Mouse (Mus musculus) lung, embryonic 15.5 days (tissue): Measurements from ENCODE around the gene Mllt6. TPM values are rescaled to one million over a fixed set of nuclear protein-coding genes. Genes with fewer than 3 reads are reported as not detected.
"Not testable (repeated sequence)": the region's sequence is repeated elsewhere in the genome, so short reads cannot be mapped to it uniquely, and the experiment has no call there.

ENCODE experiments used
- ATAC-seq: fragments of 200-750 bp; cut with Nextera tagmentation; 2 replicates; pipeline ENCODE4 v1.8.0; 2017; ENCODE audit warnings: moderate number of reproducible peaks, borderline replicate concordance; ENCODE audit not compliant: low FRiP score, low TSS enrichment; ENCODE audit errors: extremely low read depth
- H3K27ac ChIP-seq: fragments of 300-500 bp; sonication (generic); 2 replicates; pipeline ENCODE4 v1.5.1; 2015; ENCODE audit warnings: moderate library complexity, mild to moderate bottlenecking, inconsistent platforms
- H3K27me3 ChIP-seq: fragments of 300-500 bp; sonication (generic); 2 replicates; pipeline ENCODE4 v1.6.1; 2015; ENCODE audit warnings: inconsistent platforms
- H3K36me3 ChIP-seq: fragments of 300-500 bp; sonication (generic); 2 replicates; pipeline ENCODE4 v1.6.1; 2015; ENCODE audit warnings: inconsistent platforms
- H3K4me1 ChIP-seq: fragments of 300-500 bp; sonication (generic); 2 replicates; pipeline ENCODE4 v1.6.1; 2015; ENCODE audit warnings: inconsistent platforms
- H3K4me2 ChIP-seq: fragments of 300-500 bp; sonication (generic); 2 replicates; pipeline ENCODE4 v1.6.1; 2015; ENCODE audit warnings: inconsistent platforms, mild to moderate bottlenecking, moderate library complexity
- H3K4me3 ChIP-seq: fragments of 300-500 bp; sonication (generic); 2 replicates; pipeline ENCODE4 v1.5.1; 2015; ENCODE audit warnings: mild to moderate bottlenecking, inconsistent platforms
- H3K9ac ChIP-seq: fragments of 300-500 bp; sonication (generic); 2 replicates; pipeline ENCODE4 v1.6.1; 2015; ENCODE audit warnings: inconsistent platforms
- H3K9me3 ChIP-seq: fragments of 300-500 bp; sonication (generic); 2 replicates; pipeline ENCODE4 v1.6.1; 2016; ENCODE audit warnings: inconsistent platforms
- WGBS: fragments of 180-500 bp; shearing (Covaris S2); methylation state at CpG from one replicate; pipeline ENCODE4 v1.1.7; 2015; 5-methylcytosine and 5-hydroxymethylcytosine counted together
- polyA plus RNA-seq: library from polyadenylated mRNA; unstranded; fragments of >200 nt; fragmentation: Nextera tagmentation; extraction: Ambion mirVana; gene quantifications from 2 replicates; pipeline ENCODE4 v1.2.1, GENCODE M21; 2015

Gene Mllt6
- polyA plus RNA-seq, 1 experiment from 2014 or later, result 3.3 TPM

DNA sequence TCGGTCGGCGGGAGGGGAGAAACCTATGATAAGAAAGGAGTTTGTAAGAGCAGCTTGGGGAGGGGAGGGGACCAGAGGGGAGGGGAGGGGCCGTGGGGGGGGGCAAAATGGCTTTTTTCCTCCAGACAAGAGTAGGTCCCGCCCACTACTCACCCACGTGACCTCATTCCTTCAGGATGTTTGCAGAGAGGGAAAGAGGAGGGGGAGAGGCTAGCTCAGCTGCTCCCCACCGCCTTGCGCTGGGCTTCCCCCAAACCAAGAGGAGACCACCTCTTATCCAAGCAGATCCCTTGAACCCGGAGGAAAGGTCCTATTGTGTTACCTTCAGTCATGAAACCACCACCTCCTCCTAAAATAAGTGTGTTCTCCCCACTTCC is 36.4 kb downstream of the Mllt6 start:
- ATAC-seq, result peak; percentile 48
- peak overlapping the region; percentile 100 for H3K27ac ChIP-seq

DNA sequence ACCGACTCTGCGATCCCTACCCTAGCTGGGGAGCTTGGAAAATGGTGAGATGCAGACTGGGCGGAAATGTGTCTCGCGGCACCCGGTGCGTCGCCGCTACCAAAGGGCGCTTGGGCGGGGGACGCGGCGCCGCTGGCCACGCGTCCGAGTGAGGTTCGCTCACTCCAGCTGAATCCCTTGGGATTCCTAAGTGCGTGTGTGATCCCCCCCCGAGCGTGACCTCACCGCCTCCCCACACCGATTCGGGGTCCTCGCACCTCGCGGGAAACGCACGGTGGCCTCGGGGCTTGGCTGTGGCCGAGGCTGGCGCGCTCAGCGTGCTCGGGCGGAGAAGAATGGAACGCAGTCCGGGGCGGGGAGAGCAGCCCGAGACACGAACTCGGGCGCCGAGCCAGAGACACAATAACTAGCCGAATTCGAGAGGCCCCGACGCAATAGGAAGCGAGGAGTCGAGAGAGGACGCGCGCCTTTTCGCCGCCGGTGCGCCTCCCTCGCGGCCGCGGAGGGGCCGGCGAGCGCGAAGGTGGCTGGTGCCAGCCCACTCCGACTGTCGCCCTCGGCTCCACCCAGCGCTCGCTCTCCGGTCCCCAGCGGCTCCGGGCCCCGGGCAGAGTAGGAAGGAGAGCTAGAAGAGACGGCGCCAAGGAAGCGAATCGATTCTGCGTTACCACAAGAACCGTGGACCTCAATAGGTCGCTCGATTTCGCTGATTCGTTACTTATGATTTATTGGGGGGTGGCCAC is 37.0 kb downstream of the Mllt6 start, which contains the start of gene Pcgf2:
Gene Pcgf2, minus strand, starts transcription at position 495 of the 743 bp plus-strand sequence.
- Histone ChIP-seq H3K4me3 (peak within 1 kb of the TSS; percentile 90), H3K4me1 (peaks cover 55% of the 10 kb centered on the region), H3K9me3 (no peaks in the 10 kb centered on the region), H3K27ac (peak within 1 kb of the TSS; percentile 100), H3K27me3 (no peaks in the 10 kb centered on the region), H3K4me2 (peak within 1 kb of the TSS; percentile 95), H3K9ac (peak within 1 kb of the TSS; percentile 94), H3K36me3 (peaks cover 5% of the 10 kb centered on the region; the same call in 1 of the 2 replicates)
- peak; percentile 21 for ATAC-seq
- under 1% methylated on average over 85 of the region's 85 CpGs for WGBS

More for the DNA sequence above, 36.4 kb downstream of the Mllt6 start:
- H3K9me3 ChIP-seq, result no peaks in the 10 kb centered on the region
- 0% methylated on average over 3 of the region's 9 CpGs for WGBS
- H3K36me3 ChIP-seq, result peaks cover 2% of the 10 kb centered on the region; the same call in 1 of the 2 replicates
- peak overlapping the region; percentile 94 for H3K9ac ChIP-seq
- peaks cover 60% of the 10 kb centered on the region for H3K4me1 ChIP-seq
- H3K4me3 ChIP-seq, result peak overlapping the region; percentile 90
- peak overlapping the region; percentile 95 for H3K4me2 ChIP-seq
- no peaks in the 10 kb centered on the region for H3K27me3 ChIP-seq

DNA sequence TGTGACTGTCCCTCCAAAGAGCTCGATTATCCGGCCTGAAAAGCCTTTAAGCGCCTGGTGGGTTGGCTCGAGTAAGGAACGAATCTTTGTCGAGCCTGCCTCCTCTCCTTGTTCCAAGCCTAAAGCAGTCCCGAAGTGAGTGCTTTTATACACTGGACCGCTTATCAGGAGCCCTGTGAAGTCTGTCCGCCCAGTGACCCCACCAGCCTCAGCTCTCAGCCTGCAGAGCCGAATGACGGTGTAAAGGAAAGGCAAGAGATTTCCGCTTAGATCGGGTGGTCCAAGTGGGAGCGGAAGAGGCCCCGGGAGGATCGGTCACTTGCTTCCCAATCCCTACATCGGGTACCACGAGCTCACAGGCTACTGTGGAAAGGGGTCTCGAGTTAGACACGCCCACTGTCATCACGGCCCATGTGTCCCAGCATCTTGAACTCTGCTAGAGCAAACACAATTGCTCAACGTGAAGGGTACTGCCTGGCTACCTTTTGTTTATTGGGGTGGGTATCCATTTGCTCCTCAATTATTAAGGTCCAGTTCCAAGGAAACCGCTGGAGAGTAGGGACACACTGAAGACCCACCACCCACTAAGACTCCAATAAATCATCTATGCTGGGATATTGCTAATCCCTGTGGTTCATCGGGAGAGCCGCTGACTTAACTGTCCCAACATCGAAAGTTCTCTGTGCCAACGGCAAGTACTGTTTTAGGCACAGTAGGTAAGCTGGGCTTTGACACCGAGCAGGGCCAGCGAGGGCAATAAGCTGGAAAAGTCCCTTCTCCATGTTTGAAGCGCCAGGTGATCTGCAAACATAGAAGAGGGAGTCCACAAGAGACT is 37.7 kb downstream of the Mllt6 start:
- Histone ChIP-seq H3K4me3 (peak overlapping the region; percentile 90), H3K4me2 (peak overlapping the region; percentile 95), H3K9ac (peak overlapping the region; percentile 86), H3K27me3 (no peaks in the 10 kb centered on the region), H3K9me3 (no peaks in the 10 kb centered on the region), H3K4me1 (peaks cover 47% of the 10 kb centered on the region), H3K27ac (peak overlapping the region; percentile 100), H3K36me3 (peaks cover 11% of the 10 kb centered on the region)
- WGBS, result 14% methylated on average over 30 of the region's 30 CpGs
- ATAC-seq, result no peak

- peaks cover 38% of the 10 kb centered on the region for H3K4me1 ChIP-seq
- no peak for ATAC-seq
- peak overlapping the region; percentile 88 for H3K27ac ChIP-seq
- H3K4me2 ChIP-seq, result peak overlapping the region; percentile 95
- H3K4me3 ChIP-seq, result peak overlapping the region; percentile 90
- WGBS, result 45% methylated on average over 15 of the region's 15 CpGs
- H3K27me3 ChIP-seq, result no peaks in the 10 kb centered on the region
- H3K9me3 ChIP-seq, result no peaks in the 10 kb centered on the region
- peaks cover 19% of the 10 kb centered on the region for H3K36me3 ChIP-seq
- H3K9ac ChIP-seq, result peak overlapping the region; percentile 11; the same call in 1 of the 2 replicates
Measured at GRCm38 (mm10) chr11:97701581-97702392, 38.6 kb downstream of the Mllt6 start.

DNA sequence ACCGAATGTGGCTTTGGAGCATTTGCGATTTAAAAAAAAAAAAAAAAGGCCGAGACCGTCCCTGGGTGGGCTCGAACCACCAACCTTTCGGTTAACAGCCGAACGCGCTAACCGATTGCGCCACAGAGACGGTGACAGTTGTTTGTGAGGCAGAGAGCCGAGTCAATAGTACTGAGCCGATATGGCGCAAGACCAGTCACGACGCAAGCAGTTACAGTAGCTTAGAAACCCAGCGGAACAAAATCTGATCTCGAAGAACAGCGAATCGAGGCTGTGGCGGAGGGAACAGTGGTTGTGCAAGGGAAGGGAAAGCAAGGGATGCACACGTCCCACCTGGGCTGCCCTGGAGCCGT is 39.2 kb downstream of the Mllt6 start:
- peak; percentile 1; the same call in 1 of the 2 replicates for ATAC-seq
- peaks cover 33% of the 10 kb centered on the region for H3K4me1 ChIP-seq
- under 1% methylated on average over 24 of the region's 24 CpGs for WGBS
- peak overlapping the region; percentile 69 for H3K4me3 ChIP-seq
- H3K4me2 ChIP-seq, result peak overlapping the region; percentile 95
- peak overlapping the region; percentile 61 for H3K9ac ChIP-seq
- peak overlapping the region; percentile 88 for H3K27ac ChIP-seq
- no peaks in the 10 kb centered on the region for H3K27me3 ChIP-seq
- no peaks in the 10 kb centered on the region for H3K9me3 ChIP-seq
- peaks cover 25% of the 10 kb centered on the region for H3K36me3 ChIP-seq

DNA sequence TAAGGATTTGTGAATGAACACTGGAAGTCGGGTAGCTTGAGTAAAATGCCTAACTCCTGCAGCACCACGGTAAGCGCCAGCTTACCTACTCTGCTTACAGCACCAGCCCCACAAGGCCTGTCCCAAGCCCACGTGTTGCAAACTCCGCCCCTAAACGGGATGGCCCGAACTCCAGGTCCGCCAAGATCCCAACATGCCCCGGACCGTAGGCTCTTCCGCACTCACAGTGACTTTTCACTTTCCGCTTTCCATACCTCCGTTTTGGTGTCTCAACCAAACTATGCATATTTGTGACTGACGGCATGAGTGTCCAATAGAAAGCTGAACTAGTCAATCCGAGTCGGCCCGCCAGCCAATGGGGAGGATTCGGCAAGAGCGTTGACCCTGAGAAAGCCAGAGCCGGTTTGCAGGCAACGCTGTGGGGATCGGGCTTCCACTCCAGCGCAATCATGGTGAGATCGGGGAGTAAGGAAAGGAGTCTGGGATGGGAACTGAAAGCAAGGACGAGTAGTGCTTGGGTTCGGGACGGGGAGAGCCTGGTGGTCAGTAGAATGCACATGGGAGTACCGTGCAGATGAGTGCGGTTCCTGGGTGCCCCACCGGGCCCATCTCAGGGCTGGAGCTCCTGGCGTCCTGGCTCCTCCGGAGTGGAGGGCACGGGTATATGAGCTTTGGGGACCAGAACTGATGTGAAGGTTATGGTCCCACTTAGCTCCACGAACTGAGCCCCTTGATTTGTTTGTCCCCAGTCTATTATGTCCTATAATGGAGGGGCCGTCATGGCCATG is 40.0 kb downstream of the Mllt6 start, which contains the start of gene Psmb3:
Gene Psmb3, plus strand, starts transcription at position 361 of the 788 bp plus-strand sequence.
- under 1% methylated on average over 35 of the region's 35 CpGs for WGBS
- ATAC-seq, result peak; percentile 88
- H3K27me3 ChIP-seq, result no peaks in the 10 kb centered on the region
- peaks cover 25% of the 10 kb centered on the region for H3K4me1 ChIP-seq
- peak within 1 kb of the TSS; percentile 88 for H3K27ac ChIP-seq
- H3K4me3 ChIP-seq, result peak within 1 kb of the TSS; percentile 69
- no peaks in the 10 kb centered on the region for H3K9me3 ChIP-seq
- peaks cover 34% of the 10 kb centered on the region for H3K36me3 ChIP-seq
- peak within 1 kb of the TSS; percentile 73 for H3K9ac ChIP-seq
- H3K4me2 ChIP-seq, result peak within 1 kb of the TSS; percentile 95

DNA sequence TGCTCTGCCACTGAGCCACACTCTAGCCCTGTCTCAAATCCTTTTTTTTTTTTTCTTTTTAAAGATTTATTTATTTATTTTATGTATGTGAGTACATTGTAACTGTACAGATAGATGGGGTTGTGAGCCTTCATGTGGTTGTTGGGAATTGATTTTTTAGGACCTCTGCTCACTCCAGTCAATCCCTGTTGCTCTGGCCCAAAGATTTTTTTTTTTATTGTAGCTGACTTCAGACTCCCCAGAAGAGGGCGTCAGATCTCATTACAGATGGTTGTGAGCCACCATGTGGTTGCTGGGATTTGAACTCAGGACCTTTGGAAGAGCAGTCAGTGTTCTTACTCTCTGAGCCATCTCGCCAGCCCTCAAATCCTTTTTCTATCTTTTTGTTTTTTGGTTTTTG is 46.9 kb downstream of the Mllt6 start:
- H3K27me3 ChIP-seq, H3K4me3 ChIP-seq, H3K9ac ChIP-seq, ATAC-seq, H3K27ac ChIP-seq, H3K4me2 ChIP-seq, H3K9me3 ChIP-seq, H3K4me1 ChIP-seq: not testable (repeated sequence)
- H3K36me3 ChIP-seq, result peaks cover 70% of the 10 kb centered on the region
- 76% methylated on average over 2 of the region's 2 CpGs for WGBS

DNA sequence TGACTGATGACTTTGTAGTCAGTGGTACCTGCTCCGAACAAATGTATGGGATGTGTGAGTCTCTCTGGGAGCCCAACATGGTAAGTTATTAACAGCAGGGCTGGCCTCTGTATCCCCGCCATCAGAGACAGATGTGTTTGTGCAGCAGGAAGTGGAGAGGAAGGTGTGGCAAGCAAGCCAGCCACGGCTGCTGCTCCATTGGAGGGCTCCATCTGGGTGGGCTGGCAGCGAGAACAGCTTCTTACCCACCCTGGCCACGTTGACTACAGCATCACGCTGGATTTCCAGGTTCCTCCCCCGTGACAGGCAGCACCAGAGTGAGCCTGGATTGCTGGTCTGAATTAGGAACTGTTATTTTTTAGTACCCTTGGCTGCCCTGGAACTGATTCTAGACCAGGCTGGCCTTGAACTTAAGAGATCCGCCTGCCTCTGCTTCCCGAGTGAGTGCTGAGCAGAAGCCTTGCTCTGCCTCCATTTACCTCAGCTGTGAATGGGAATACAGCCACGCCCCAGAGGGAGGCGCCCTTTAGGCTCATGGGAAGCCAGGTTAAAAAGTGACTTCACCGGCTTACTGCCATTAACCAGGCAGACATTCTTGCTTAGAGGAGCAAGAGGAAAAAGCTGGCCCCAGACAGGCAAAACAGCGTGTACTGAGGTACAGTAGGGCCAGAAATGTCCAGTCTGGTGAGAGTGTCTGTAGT is 48.1 kb downstream of the Mllt6 start:
- Histone ChIP-seq H3K4me2 (no peak overlapping the region), H3K9me3 (no peaks in the 10 kb centered on the region), H3K27me3 (no peaks in the 10 kb centered on the region), H3K4me1 (0 out of 2 replicates have a peak, but pooled peaks cover 3% of the 10 kb centered on the region), H3K4me3 (no peak overlapping the region), H3K9ac (no peak overlapping the region), H3K36me3 (peaks cover 60% of the 10 kb centered on the region), H3K27ac (no peak overlapping the region)
- WGBS, result 77% methylated on average over 13 of the region's 13 CpGs
- ATAC-seq, result no peak

- no peak overlapping the region for H3K4me2 ChIP-seq
- H3K36me3 ChIP-seq, result peaks cover 55% of the 10 kb centered on the region
- H3K27me3 ChIP-seq, result no peaks in the 10 kb centered on the region
- H3K9ac ChIP-seq, result no peak overlapping the region
- no peak overlapping the region for H3K27ac ChIP-seq
- 85% methylated on average over 15 of the region's 15 CpGs for WGBS
- H3K4me1 ChIP-seq, result 0 out of 2 replicates have a peak, but pooled peaks cover 3% of the 10 kb centered on the region
- ATAC-seq, result no peak
- H3K4me3 ChIP-seq, result no peak overlapping the region
- H3K9me3 ChIP-seq, result no peaks in the 10 kb centered on the region
Measured at GRCm38 (mm10) chr11:97712286-97712685, 49.1 kb downstream of the Mllt6 start.

DNA sequence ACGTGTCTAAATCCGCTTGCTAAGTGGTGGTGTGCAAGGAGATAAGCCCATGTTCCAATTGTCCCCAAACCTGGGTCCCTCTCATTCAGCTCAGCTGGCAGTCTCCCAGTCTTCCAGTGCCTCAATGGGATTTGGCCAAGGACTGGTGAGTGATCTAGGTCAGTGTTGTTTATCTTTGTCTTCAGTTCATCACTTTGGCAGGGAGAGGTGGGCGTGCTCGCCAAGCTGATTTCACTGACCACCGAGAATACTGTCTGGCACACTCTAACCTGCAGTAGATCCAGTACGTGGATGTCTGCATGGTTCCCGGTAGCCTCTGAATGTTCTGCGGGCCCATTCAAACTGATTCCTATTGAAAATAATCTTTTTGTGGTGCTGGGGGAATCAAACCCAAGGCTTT is 50.7 kb downstream of the Mllt6 start:
- Histone ChIP-seq H3K9me3 (no peaks in the 10 kb centered on the region), H3K27me3 (no peaks in the 10 kb centered on the region), H3K4me3 (no peak overlapping the region), H3K4me2 (no peak overlapping the region), H3K4me1 (0 out of 2 replicates have a peak, but pooled peaks cover 3% of the 10 kb centered on the region), H3K27ac (no peak overlapping the region), H3K9ac (no peak overlapping the region), H3K36me3 (peaks cover 42% of the 10 kb centered on the region)
- no peak for ATAC-seq
- WGBS, result 79% methylated on average over 8 of the region's 8 CpGs
